8 mouse cellular contexts compared by ENCODE assay signal in genomic region chr13:42049774-42050125, GRCm38 (mm10). TPM values are rescaled to one million over a fixed set of nuclear protein-coding genes. Genes with fewer than 3 reads are reported as not detected.
DNase-seq lines count a peak whose midpoint lies in the region; ATAC-seq and TF ChIP-seq lines count a peak whose summit lies in the region.

No protein-coding gene starts in this region.

- peak; percentile 65 for DNase-seq in kidney, postnatal 0 days (ENCODE audit: low spot score)
- DNase-seq in kidney, adult 8-10 months = no peak
- peak; percentile 13 for DNase-seq in brain, adult 2 months (ENCODE audit: low read depth, low spot score)
- DNase-seq in hindbrain, embryonic 14.5 days (ENCODE audit: low spot score) = no peak
- no peak for DNase-seq in midbrain, embryonic 14.5 days
- DNase-seq in right cerebral cortex, postnatal 25 days = no peak

- no peaks in the 10 kb centered on the region for H3K36me3 ChIP-seq in kidney, postnatal 0 days (ENCODE audit: insufficient read depth, low read length)
- no peaks in the 10 kb centered on the region for H3K36me3 ChIP-seq in hindbrain, embryonic 14.5 days (replicated peaks; ENCODE audit: control insufficient read depth, insufficient read depth)
- H3K36me3 ChIP-seq in midbrain, embryonic 14.5 days (ENCODE audit: control insufficient read depth, insufficient read depth, low read length) = no peaks in the 10 kb centered on the region

- H3K9me3 ChIP-seq in kidney, postnatal 0 days (replicated peaks; ENCODE audit: low read length) = no peaks in the 10 kb centered on the region
- H3K9me3 ChIP-seq in hindbrain, embryonic 14.5 days (ENCODE audit: control insufficient read depth, low read length) = no peaks in the 10 kb centered on the region
- no peaks in the 10 kb centered on the region for H3K9me3 ChIP-seq in midbrain, embryonic 14.5 days (ENCODE audit: control insufficient read depth, low read length)

- H3K9ac ChIP-seq in kidney, postnatal 0 days (ENCODE audit: low read depth, low read length) = peak overlapping the region; percentile 86
- peak overlapping the region; percentile 73 for H3K9ac ChIP-seq in hindbrain, embryonic 14.5 days
- H3K9ac ChIP-seq in midbrain, embryonic 14.5 days (replicated peaks; ENCODE audit: low read length) = peak overlapping the region; percentile 67

- no peak for TF ChIP-seq CTCF in kidney, postnatal 0 days (IDR thresholded peaks at IDR 0.05; ENCODE audit: low read depth)

- H3K4me3 ChIP-seq in kidney, postnatal 0 days (replicated peaks; ENCODE audit: low read depth, low read length) = peak overlapping the region; percentile 95
- peak overlapping the region; percentile 51 for H3K4me3 ChIP-seq in hindbrain, embryonic 14.5 days (replicated peaks; ENCODE audit: low read length)
- H3K4me3 ChIP-seq in midbrain, embryonic 14.5 days (replicated peaks; ENCODE audit: low read depth, low read length) = peak overlapping the region; percentile 92

- 2% methylated on average over 8 of the region's 8 CpGs for WGBS in kidney, postnatal 0 days
- 2% methylated on average over 8 of the region's 8 CpGs for WGBS in hindbrain, embryonic 14.5 days
- 2% methylated on average over 8 of the region's 8 CpGs for WGBS in midbrain, embryonic 14.5 days

- H3K4me1 ChIP-seq in kidney, postnatal 0 days (replicated peaks; ENCODE audit: insufficient read depth, low read length) = peaks cover 8% of the 10 kb centered on the region; the same call in 1 of the 2 replicates
- peaks cover 14% of the 10 kb centered on the region; the same call in 1 of the 2 replicates for H3K4me1 ChIP-seq in hindbrain, embryonic 14.5 days (replicated peaks; ENCODE audit: control insufficient read depth, insufficient read depth, low read length)
- peaks cover 27% of the 10 kb centered on the region for H3K4me1 ChIP-seq in midbrain, embryonic 14.5 days (ENCODE audit: control insufficient read depth, insufficient read depth, low read length)

- ATAC-seq in kidney, postnatal 0 days (replicated peaks; ENCODE audit: low FRiP score, low read depth) = no peak
- ATAC-seq in hindbrain, embryonic 14.5 days (ENCODE audit: low FRiP score) = no peak
- no peak for ATAC-seq in midbrain, embryonic 14.5 days (ENCODE audit: low FRiP score, low TSS enrichment)
- ATAC-seq in megakaryocyte-erythroid progenitor cell, adult 5-6 weeks (replicated peaks; ENCODE audit: low FRiP score, low TSS enrichment, poor library complexity, severe bottlenecking) = no peak
- ATAC-seq in cerebellum, adult (ENCODE audit: insufficient number of reproducible peaks, low FRiP score, low TSS enrichment) = no peak

- H3K27me3 ChIP-seq in kidney, postnatal 0 days (ENCODE audit: insufficient read depth, low read length) = no peaks in the 10 kb centered on the region
- no peaks in the 10 kb centered on the region for H3K27me3 ChIP-seq in hindbrain, embryonic 14.5 days (ENCODE audit: control insufficient read depth, insufficient read depth, low read length)
- no peaks in the 10 kb centered on the region for H3K27me3 ChIP-seq in midbrain, embryonic 14.5 days (ENCODE audit: control insufficient read depth, insufficient read depth, low read length)

- peak overlapping the region; percentile 92 for H3K4me2 ChIP-seq in kidney, postnatal 0 days (ENCODE audit: low read length)
- H3K4me2 ChIP-seq in hindbrain, embryonic 14.5 days (replicated peaks) = peak overlapping the region; percentile 92
- H3K4me2 ChIP-seq in midbrain, embryonic 14.5 days (ENCODE audit: low read length) = peak overlapping the region; percentile 91

- H3K27ac ChIP-seq in kidney, postnatal 0 days = peak overlapping the region; percentile 95
- peak overlapping the region; percentile 72 for H3K27ac ChIP-seq in hindbrain, embryonic 14.5 days
- H3K27ac ChIP-seq in midbrain, embryonic 14.5 days (replicated peaks; ENCODE audit: low read depth, low read length) = peak overlapping the region; percentile 56

RNA-seq across cellular contexts. Expression of gene Hivep1, which starts 2.1 kb away (rescaled TPM):
- polyA plus RNA-seq in kidney, postnatal 0 days (2015; fragmentation: Nextera tagmentation; extraction: Ambion mirVana) = 9.6 and 10.6 TPM in 2 replicates
- 21.8 and 23.0 TPM in 2 replicates for polyA plus RNA-seq in hindbrain, embryonic 14.5 days (2014; fragmentation: Nextera tagmentation; extraction: Ambion mirVana)
- 18.7 and 22.9 TPM in 2 replicates for polyA plus RNA-seq in midbrain, embryonic 14.5 days (2014; fragmentation: Nextera tagmentation; extraction: Ambion mirVana)
- 38.6 and 51.5 TPM in 2 replicates for total RNA-seq in megakaryocyte-erythroid progenitor cell, adult 5-6 weeks (2014; fragmentation: Nextera tagmentation)
- total RNA-seq in megakaryocyte-erythroid progenitor cell, adult 5-6 weeks (2017) = 12.3 and 27.0 TPM in 2 replicates

Comparison
In these comparisons a context has a peak if more than half of its experiments do, and no peak if none do; other contexts are left out.
1. DNase-seq: peak in kidney, postnatal 0 days (single experiment) and brain, adult 2 months (single experiment); none in kidney, adult 8-10 months (0 of 2), hindbrain, embryonic 14.5 days (single experiment), midbrain, embryonic 14.5 days (single experiment) and right cerebral cortex, postnatal 25 days (single experiment).
2. Peak in every context shown above with its lines, with median percentiles within 50 percentile points of each other: H3K27ac ChIP-seq, H3K4me2 ChIP-seq, H3K4me3 ChIP-seq and H3K9ac ChIP-seq.